Mouse (Mus musculus) hindbrain, postnatal 0 days (tissue): Measurements from ENCODE around the gene Zfp148. TPM values are rescaled to one million over a fixed set of nuclear protein-coding genes. Genes with fewer than 3 reads are reported as not detected.
"Not testable (repeated sequence)": the region's sequence is repeated elsewhere in the genome, so short reads cannot be mapped to it uniquely, and the experiment has no call there.

Source experiments
- ATAC-seq: fragments of 200-750 bp; cut with Nextera tagmentation; 2 replicates; pipeline ENCODE4 v1.8.0; 2017; ENCODE audit warnings: mild to moderate bottlenecking, moderate TSS enrichment, moderate library complexity
- DNase-seq: peaks from one replicate; pipeline ENCODE4 v3.0.0-alpha.2; 2015; ENCODE audit warnings: low spot score
- H3K27ac ChIP-seq: fragments of 300-500 bp; sonication (generic); 2 replicates; pipeline ENCODE4 v1.5.1; 2014; ENCODE audit warnings: mild to moderate bottlenecking
- H3K27me3 ChIP-seq: fragments of 300-500 bp; sonication (generic); 2 replicates; pipeline ENCODE4 v1.6.1; 2014; ENCODE audit warnings: low read length, mixed read lengths; ENCODE audit not compliant: insufficient read depth
- H3K36me3 ChIP-seq: fragments of 300-500 bp; sonication (generic); 2 replicates; pipeline ENCODE4 v1.6.1; 2014; ENCODE audit warnings: low read length, mixed read lengths; ENCODE audit not compliant: insufficient read depth
- H3K4me1 ChIP-seq: fragments of 300-500 bp; sonication (generic); 2 replicates; pipeline ENCODE4 v1.6.1; 2014; ENCODE audit warnings: antibody characterized with exemption, low read length, mixed read lengths; ENCODE audit not compliant: insufficient read depth
- H3K4me2 ChIP-seq: fragments of 300-500 bp; sonication (generic); 2 replicates; pipeline ENCODE4 v1.6.1; 2014; ENCODE audit warnings: low read depth, mild to moderate bottlenecking, low read length, moderate library complexity, mixed read lengths
- H3K4me3 ChIP-seq: fragments of 300-500 bp; sonication (generic); 2 replicates; pipeline ENCODE4 v1.5.1; 2014; ENCODE audit warnings: low read length
- H3K9ac ChIP-seq: fragments of 300-500 bp; sonication (generic); replicated peaks from 2 replicates; pipeline ENCODE4 v1.6.1; 2014; ENCODE audit warnings: mild to moderate bottlenecking, low read length, moderate library complexity, mixed read lengths
- H3K9me3 ChIP-seq: fragments of 300-500 bp; sonication (generic); 2 replicates; pipeline ENCODE4 v1.6.1; 2016; ENCODE audit warnings: low read length, mixed read lengths
- CTCF ChIP-seq: IDR thresholded peaks from 2 replicates; pipeline ENCODE4 v1.5.1; 2016; ENCODE audit warnings: antibody characterized with exemption, control low read depth, low read depth
- WGBS: fragments of 180-500 bp; shearing (Covaris S2); extraction: QIAGEN DNeasy Blood & Tissue Kit; methylation state at CpG from one replicate; pipeline ENCODE4 v1.1.7; 2014; 5-methylcytosine and 5-hydroxymethylcytosine counted together
- polyA plus RNA-seq: library from polyadenylated mRNA; unstranded; fragments of >200 nt; fragmentation: Nextera tagmentation; extraction: Ambion mirVana; gene quantifications from 2 replicates; pipeline ENCODE4 v1.2.1, GENCODE M21; 2015
- total RNA-seq: library from RNA; depleted of rRNA; stranded (reverse); fragments of >200 nt; gene quantifications from 2 replicates; pipeline ENCODE4 v1.2.3, GENCODE M21; 2014

Gene Zfp148
- total and polyA plus RNA-seq, 2 experiments from 2014 or later, result 33.6 to 44.4 TPM

DNA sequence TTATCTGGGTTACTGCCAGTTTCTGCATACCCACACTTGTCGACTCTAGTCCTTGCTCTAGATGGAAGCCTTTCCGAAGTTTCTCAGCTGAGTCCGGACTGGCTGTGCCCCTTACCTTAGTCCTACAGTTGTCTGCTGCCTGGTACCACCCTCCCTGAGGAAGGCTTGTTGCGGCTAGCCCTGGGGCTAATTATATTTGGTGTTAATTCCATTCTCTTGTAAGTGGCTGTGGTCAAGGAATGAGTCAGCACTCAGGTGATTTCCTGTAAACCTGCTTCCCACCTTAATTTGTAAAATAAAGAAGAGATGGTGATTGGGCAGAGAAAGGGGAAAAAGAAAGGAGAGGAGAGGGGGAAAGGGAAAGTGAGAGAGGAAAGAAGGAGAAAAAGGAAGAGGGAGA, 127.4 kb downstream of the Zfp148 start:
- no peaks in the 10 kb centered on the region for H3K27me3 ChIP-seq
- no peaks in the 10 kb centered on the region for H3K4me1 ChIP-seq
- 92% methylated on average over 4 of the region's 4 CpGs for WGBS
- H3K27ac ChIP-seq, result no peak overlapping the region
- H3K4me2 ChIP-seq, result no peak overlapping the region
- no peak for ATAC-seq
- H3K36me3 ChIP-seq, result no peaks in the 10 kb centered on the region
- no peak for DNase-seq
- H3K4me3 ChIP-seq, result no peak overlapping the region
- H3K9me3 ChIP-seq, result no peaks in the 10 kb centered on the region
- no peak for TF ChIP-seq CTCF
- no peak overlapping the region for H3K9ac ChIP-seq

DNA sequence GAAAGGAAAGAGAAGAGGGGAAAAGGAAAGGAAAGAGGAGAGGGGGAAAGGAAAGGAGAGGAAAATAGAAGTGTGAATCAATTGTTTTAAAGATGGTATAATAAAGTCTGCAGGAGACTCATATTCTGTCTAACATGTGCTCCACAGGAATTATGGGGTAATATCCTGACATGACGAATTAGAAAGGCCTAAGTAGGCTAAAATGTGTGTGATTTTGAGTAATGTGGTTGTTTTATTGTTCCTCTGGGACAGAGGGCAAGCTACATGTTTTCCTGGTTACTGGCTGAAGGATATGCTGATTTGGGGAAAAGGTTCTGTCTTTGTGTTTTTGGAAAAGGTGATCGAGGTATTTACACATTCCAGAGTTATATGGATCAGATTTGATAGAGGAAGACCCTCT, 128.6 kb downstream of the Zfp148 start:
- H3K27me3 ChIP-seq, H3K4me2 ChIP-seq, ATAC-seq, H3K4me3 ChIP-seq, H3K9me3 ChIP-seq, H3K4me1 ChIP-seq, H3K36me3 ChIP-seq, H3K9ac ChIP-seq, DNase-seq, H3K27ac ChIP-seq: not testable (repeated sequence)
- WGBS, result 91% methylated on average over 2 of the region's 2 CpGs

DNA sequence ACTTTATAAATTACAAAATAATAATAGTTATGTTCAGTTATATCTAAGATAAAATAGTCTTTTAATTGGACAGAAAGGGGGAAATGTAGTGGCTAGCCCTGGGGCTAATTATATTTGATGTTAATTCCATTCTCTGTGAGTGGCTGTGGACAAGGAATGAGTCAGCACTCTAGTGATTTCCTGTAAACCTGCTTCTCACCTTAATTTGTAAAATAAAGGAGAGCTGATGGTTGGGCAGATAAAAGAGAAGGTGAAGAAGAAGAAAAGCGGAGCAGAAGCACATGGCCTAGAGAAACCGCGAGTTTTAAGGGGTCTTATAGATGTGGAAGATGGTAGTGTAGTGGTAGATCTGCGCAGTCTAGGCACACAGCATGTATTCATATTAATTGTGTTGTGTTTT, 130.2 kb downstream of the Zfp148 start:
- H3K4me3 ChIP-seq, H3K9me3 ChIP-seq, H3K27ac ChIP-seq, ATAC-seq, DNase-seq, H3K36me3 ChIP-seq, H3K4me1 ChIP-seq, H3K4me2 ChIP-seq, H3K27me3 ChIP-seq, H3K9ac ChIP-seq: not testable (repeated sequence)
- WGBS, result 89% methylated on average over 4 of the region's 4 CpGs

DNA sequence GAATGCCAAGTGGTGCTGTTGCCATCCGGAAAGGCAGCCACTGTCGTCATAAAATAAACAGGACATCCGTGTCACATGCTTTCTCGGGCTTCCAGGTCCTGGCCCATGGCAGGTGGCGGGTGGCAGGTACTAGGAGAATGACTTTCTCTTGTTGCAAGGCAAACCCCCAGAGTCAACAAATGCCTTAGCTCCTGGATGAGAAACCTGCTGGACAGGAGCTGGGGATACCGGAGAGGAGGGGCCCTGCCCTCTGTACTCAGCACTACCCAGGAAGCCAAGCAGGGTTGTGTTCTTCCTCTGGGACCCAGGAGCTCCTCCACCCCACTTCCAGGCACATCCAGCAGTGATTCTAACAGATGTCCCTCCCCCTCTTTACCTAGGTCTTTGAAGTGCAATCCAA, 131.9 kb downstream of the Zfp148 start:
- H3K27ac ChIP-seq, result no peak overlapping the region
- peaks cover 10% of the 10 kb centered on the region; the same call in 1 of the 2 replicates for H3K4me1 ChIP-seq
- H3K9ac ChIP-seq, result no peak overlapping the region
- H3K27me3 ChIP-seq, result no peaks in the 10 kb centered on the region
- no peak overlapping the region for H3K4me3 ChIP-seq
- no peaks in the 10 kb centered on the region for H3K9me3 ChIP-seq
- DNase-seq (no peak), ATAC-seq (no peak)
- no peak for TF ChIP-seq CTCF
- H3K4me2 ChIP-seq, result no peak overlapping the region
- 83% methylated on average over 6 of the region's 6 CpGs for WGBS
- H3K36me3 ChIP-seq, result no peaks in the 10 kb centered on the region

DNA sequence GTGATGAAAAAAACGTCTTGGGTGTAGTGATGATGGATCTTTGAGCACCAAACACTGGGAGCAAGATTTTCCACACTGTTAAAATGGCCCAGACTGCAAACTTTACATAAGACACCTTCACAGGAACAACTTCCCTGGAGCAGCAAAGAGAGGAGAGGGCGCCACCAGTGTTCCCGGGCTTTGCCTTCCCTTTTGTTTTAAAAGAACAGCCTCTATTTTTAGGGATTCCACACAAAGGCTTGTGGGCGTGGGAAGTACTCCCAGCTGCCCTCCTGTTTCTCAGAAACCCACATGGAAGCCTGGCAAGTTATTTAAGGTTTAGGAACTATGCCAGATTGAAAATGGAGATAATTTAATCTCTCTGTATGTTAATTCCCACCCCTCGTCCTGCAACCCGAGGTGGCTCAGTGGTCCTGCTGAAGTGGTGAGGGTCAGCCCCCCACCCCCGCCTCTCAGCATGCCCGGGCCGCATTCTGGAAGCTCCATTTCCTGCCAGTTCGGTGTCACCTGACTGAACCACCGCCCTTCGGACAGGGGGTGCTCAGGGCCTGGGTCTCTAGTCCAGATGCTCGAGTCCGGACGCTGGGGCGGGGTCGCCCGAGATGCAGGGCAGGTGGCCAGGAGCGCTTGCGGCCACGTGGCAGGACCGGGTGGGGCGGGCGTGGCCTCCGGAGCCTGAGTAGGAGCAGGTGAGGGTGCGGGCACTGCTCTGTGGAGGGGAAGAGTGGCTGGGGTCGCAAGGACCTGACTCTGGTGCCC, 136.3 kb downstream of the Zfp148 start, which contains the start of gene Slc12a8:
TSS of gene Slc12a8 (plus strand) at position 522 of the 759 bp plus-strand sequence.
- Histone ChIP-seq H3K36me3 (no peaks in the 10 kb centered on the region), H3K4me3 (peak within 1 kb of the TSS; percentile 32), H3K9ac (peak within 1 kb of the TSS; percentile 43), H3K27ac (no peak within 1 kb of the TSS), H3K27me3 (no peaks in the 10 kb centered on the region), H3K4me2 (peak within 1 kb of the TSS; percentile 71), H3K9me3 (no peaks in the 10 kb centered on the region), H3K4me1 (peaks cover 10% of the 10 kb centered on the region; the same call in 1 of the 2 replicates)
- DNase-seq, result peak; percentile 28
- no peak for TF ChIP-seq CTCF
- peak; percentile 38 for ATAC-seq
- 6% methylated on average over 27 of the region's 27 CpGs for WGBS

DNA sequence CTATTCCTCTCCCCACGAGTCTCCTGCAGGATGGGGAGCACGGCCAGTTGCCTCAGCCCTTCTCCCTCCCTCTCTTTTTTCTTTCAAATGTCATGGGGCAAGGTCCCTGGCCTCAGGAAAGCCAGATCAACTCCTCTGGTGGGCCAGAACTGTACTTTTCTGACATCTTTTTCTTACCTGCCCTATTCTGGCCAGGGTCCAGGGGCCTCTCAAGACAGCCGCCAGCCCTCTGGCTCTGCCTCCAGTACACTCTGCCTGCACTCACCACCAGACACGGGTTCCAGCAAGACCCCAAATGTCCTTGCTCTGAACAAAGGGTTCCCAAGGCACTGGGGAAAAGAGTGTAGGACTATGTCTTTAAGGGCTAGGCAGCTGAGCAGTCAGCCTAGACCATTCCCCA, 137.0 kb downstream of the Zfp148 start:
- no peaks in the 10 kb centered on the region for H3K9me3 ChIP-seq
- no peak for TF ChIP-seq CTCF
- H3K27ac ChIP-seq, result no peak overlapping the region
- H3K36me3 ChIP-seq, result no peaks in the 10 kb centered on the region
- WGBS, result 19% methylated on average over 4 of the region's 4 CpGs
- ATAC-seq (no peak; the same call in 1 of the 2 replicates), DNase-seq (peak; percentile 8)
- no peaks in the 10 kb centered on the region for H3K27me3 ChIP-seq
- H3K4me3 ChIP-seq, result peak overlapping the region; percentile 32
- H3K4me2 ChIP-seq, result peak overlapping the region; percentile 71
- H3K9ac ChIP-seq, result peak overlapping the region; percentile 43; the same call in 1 of the 2 replicates
- peaks cover 10% of the 10 kb centered on the region; the same call in 1 of the 2 replicates for H3K4me1 ChIP-seq

DNA sequence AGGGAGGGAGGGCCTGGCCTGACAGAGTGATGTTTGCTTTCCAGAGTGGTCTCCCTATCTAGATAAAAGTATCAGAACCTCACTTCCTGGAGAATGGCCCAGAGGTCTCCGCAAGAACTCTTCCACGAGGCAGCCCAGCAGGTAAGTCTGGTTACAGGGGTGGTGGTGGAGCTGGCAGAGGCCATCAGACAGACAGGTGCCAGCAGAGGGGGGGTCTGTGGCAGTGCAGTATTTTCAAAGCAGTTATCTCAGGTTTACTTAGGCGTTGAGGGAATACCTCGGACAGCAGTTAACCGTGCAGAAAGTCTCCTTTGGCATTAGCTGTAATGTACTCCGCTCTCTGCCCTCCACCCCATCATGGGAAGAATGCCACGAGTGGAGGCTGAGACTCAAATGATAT, 137.6 kb downstream of the Zfp148 start:
- H3K27me3 ChIP-seq, result no peaks in the 10 kb centered on the region
- no peak for TF ChIP-seq CTCF
- 56% methylated on average over 7 of the region's 7 CpGs for WGBS

More for the DNA sequence above, 137.6 kb downstream of the Zfp148 start:
- Histone ChIP-seq H3K4me1 (peaks cover 10% of the 10 kb centered on the region; the same call in 1 of the 2 replicates), H3K4me2 (no peak overlapping the region), H3K9me3 (no peaks in the 10 kb centered on the region), H3K36me3 (no peaks in the 10 kb centered on the region), H3K4me3 (no peak overlapping the region), H3K27ac (no peak overlapping the region), H3K9ac (no peak overlapping the region)
- no peak for DNase-seq
- no peak for ATAC-seq
